Mouse (Mus musculus): ENCODE results near the gene Sspn. TPM values are rescaled to one million over a fixed set of nuclear protein-coding genes. Genes with fewer than 3 reads are reported as not detected.

The Sspn gene
- polyA plus RNA-seq, 1 experiment from 2014 or later: 4.5 TPM

DNA sequence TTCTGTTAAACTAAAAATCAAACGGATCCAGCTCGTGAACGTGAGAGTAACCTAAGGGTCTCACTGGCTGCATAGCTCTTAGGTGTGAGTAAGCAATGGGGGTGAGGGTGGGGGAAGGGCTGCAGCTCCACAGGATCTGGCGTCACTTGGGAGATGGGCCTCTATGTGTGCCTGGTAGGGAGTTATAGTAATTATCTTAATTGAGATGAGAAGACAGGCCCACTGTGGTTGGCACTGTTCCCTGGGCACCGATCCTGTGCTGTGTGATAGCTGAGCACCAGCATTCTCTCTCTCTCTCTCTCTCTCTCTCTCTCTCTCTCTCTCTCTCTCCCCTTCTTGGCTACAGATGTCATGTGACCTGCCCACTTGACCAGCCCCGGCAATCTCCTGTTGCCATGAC, 9.4 kb downstream of the Sspn start:
- Histone ChIP-seq H3K4me3 (no peak overlapping the region), H3K9me3 (no peaks in the 10 kb centered on the region), H3K36me3 (replicated peaks) (no peaks in the 10 kb centered on the region), H3K4me2 (no peak overlapping the region), H3K9ac (no peak overlapping the region), H3K27ac (no peak overlapping the region), H3K27me3 (replicated peaks) (no peaks in the 10 kb centered on the region), H3K4me1 (no peaks in the 10 kb centered on the region)
- no peak for ATAC-seq (replicated peaks)
- WGBS: 68% methylated on average over 6 of the region's 6 CpGs

DNA sequence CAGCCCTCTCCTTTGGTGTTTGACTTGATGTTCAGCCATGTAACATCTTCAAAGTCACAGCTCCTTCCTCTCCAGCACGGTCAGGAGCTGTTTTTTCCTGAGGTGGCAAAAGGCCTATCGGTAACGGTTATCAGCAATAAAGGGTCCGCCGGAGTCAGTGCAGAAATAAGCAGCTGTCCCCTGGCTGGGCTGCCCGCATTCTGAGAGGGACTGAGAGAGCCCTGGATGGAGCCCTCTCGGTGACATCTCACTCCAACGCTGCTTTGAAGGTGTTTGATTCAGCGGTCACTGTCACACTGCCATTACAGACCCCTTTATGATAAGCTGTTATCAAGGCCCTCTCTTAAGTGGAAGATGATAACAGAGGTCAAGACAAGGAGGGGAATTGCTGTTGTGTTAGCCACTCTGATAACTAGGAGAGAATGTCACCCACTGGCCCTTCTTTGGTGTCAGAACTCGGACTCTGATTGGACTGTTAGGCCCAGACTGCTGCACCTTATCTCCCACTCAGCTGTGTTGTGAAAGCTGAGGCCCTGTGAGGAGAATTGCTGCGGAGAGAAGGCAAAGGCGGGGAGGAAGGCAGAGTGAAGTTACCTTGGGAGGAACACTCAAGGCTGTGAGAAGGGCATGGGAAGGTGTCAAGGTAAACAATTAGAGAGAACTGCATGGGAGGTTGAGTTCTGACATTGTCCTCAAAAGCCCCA, 11.0 kb downstream of the Sspn start:
- no peak overlapping the region for H3K9ac ChIP-seq
- WGBS: 78% methylated on average over 12 of the region's 12 CpGs
- H3K27me3 ChIP-seq (replicated peaks): no peaks in the 10 kb centered on the region
- no peak for ATAC-seq (replicated peaks)
- H3K27ac ChIP-seq: no peak overlapping the region
- no peaks in the 10 kb centered on the region for H3K9me3 ChIP-seq
- no peaks in the 10 kb centered on the region for H3K36me3 ChIP-seq (replicated peaks)
- no peak overlapping the region for H3K4me2 ChIP-seq
- no peaks in the 10 kb centered on the region for H3K4me1 ChIP-seq
- no peak overlapping the region for H3K4me3 ChIP-seq

DNA sequence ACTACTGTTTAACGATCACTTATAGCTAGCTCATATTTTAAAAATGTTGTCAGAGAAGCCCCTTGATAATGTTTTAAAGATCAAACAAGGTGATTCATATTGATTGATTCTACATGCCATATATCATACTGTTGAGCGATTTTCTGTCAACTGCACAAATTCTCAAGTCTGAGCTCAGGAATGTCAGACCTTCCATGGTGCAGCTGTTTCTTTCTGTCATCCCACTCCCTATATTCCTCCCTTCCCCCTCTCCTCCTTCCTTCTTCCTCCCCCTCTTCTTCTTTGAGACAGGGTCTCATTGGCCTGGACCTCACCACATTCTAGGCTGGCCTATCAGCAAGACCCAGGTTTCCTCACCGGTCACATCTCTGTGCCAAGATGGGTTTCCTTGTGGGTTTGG, 12.0 kb downstream of the Sspn start:
- no peak for ATAC-seq (replicated peaks)
- Histone ChIP-seq H3K27me3 (replicated peaks) (no peaks in the 10 kb centered on the region), H3K9ac (no peak overlapping the region), H3K4me1 (no peaks in the 10 kb centered on the region), H3K9me3 (no peaks in the 10 kb centered on the region), H3K4me2 (no peak overlapping the region), H3K36me3 (replicated peaks) (no peaks in the 10 kb centered on the region), H3K27ac (no peak overlapping the region), H3K4me3 (no peak overlapping the region)
- 90% methylated on average over 3 of the region's 3 CpGs for WGBS

DNA sequence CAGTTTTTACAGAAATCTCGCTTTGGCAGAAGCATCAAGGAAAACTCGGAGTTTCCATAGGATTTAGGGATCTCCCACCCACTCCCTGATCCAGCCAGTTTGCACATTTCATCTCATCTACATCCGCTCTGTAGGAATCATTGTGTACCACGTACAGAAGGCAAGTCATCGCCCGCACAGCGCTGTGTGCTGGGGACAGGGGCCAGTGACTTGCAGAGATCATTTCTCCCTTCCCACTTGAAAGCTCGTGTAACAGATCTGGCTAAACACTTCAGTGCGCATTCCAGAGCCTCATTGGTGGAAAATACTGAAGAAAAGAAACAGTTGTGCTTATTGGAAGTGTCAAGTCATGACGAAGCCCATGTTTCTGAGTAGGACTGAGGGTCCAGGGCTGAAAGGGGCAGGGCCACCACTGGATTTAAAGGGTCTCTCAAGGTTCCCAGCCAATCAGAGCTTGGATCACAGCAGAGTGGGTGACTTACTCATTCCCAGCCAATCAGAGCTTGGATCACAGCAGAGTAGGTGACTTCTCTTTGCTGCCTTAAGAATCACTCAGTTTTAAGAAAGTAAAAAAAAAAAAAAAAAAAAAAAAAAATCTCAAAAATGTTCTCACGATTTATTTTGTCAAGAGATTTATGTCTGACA, 14.4 kb downstream of the Sspn start:
- Histone ChIP-seq H3K36me3 (replicated peaks) (no peaks in the 10 kb centered on the region), H3K4me1 (no peaks in the 10 kb centered on the region), H3K9me3 (no peaks in the 10 kb centered on the region), H3K4me2 (no peak overlapping the region), H3K27ac (no peak overlapping the region), H3K9ac (no peak overlapping the region), H3K4me3 (no peak overlapping the region), H3K27me3 (replicated peaks) (no peaks in the 10 kb centered on the region)
- no peak for ATAC-seq (replicated peaks)
- WGBS: 84% methylated on average over 11 of the region's 11 CpGs

DNA sequence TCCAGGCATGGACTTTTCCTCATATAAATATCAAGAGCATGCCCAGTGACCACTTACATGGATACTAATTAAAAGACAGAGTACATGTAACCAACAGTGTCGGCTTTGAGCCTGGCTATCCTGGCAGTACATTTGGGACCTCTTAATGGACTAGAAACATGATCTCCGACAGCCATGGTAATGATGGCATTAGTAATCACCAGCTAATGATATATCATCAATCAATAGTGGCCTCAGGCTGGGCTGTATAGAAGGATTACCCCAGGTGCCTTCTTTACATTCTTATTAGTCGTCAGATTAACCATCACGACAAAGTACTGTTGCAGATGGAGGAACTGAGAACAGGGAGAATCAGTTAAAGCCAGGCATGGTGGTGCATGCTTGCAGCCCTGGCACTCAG, 17.6 kb downstream of the Sspn start:
- H3K27me3 ChIP-seq (replicated peaks): no peaks in the 10 kb centered on the region
- ATAC-seq (replicated peaks): no peak
- 47% methylated on average over 4 of the region's 4 CpGs for WGBS
- H3K4me1 ChIP-seq: no peaks in the 10 kb centered on the region; the same call in 1 of the 2 replicates
- no peaks in the 10 kb centered on the region for H3K36me3 ChIP-seq (replicated peaks)
- no peak overlapping the region for H3K4me2 ChIP-seq
- no peak overlapping the region for H3K4me3 ChIP-seq
- no peak overlapping the region for H3K27ac ChIP-seq
- no peaks in the 10 kb centered on the region for H3K9me3 ChIP-seq
- H3K9ac ChIP-seq: no peak overlapping the region

DNA sequence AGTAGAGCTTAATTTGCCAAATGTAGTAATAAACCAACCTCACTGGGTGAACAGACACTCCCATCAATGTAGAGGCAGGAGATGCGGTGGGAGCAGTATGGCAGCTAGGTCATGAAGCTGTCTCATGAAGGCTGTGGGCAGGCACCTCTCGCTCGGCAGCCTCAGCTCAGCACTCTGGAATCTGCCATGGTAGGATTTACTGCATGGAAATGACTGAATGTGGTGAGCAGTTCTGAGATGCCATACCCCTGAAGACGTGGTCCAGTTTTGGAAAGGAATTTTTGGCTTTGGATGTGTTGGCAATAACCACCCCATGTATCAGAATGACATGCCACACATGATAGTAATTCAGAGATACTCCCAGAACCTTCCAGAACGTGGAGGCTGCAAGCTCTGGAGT, 19.2 kb downstream of the Sspn start:
- no peak for ATAC-seq (replicated peaks)
- Histone ChIP-seq H3K27ac (no peak overlapping the region), H3K36me3 (replicated peaks) (no peaks in the 10 kb centered on the region), H3K27me3 (replicated peaks) (no peaks in the 10 kb centered on the region), H3K4me3 (no peak overlapping the region), H3K4me2 (no peak overlapping the region), H3K9ac (no peak overlapping the region), H3K4me1 (no peaks in the 10 kb centered on the region; the same call in 1 of the 2 replicates), H3K9me3 (no peaks in the 10 kb centered on the region)
- WGBS: 90% methylated on average over 5 of the region's 5 CpGs

DNA sequence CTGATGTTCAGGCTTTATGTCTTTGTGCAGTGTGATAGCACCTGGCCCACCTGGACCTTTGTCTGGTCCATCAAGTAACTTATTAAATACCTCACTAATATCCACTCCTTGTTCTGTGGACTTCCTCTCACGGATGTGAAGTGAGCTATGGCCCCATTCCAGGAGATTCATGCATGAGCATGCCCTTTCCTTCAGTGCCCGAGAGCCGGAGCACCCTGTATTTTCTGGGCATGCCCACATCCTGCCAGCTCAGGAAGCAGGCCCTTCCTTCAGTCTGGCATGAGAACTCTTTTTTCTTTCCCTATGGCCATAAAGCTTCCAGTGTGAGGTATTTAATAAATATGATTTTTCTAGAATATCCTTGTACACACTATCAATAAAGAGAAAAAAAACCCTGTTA, 21.2 kb downstream of the Sspn start:
- no peak for ATAC-seq (replicated peaks)
- Histone ChIP-seq H3K4me3 (no peak overlapping the region), H3K27ac (no peak overlapping the region), H3K9ac (no peak overlapping the region), H3K9me3 (no peaks in the 10 kb centered on the region), H3K4me2 (no peak overlapping the region), H3K4me1 (no peaks in the 10 kb centered on the region; the same call in 1 of the 2 replicates), H3K27me3 (replicated peaks) (no peaks in the 10 kb centered on the region), H3K36me3 (replicated peaks) (no peaks in the 10 kb centered on the region)
- WGBS: 83% methylated on average over 3 of the region's 3 CpGs

DNA sequence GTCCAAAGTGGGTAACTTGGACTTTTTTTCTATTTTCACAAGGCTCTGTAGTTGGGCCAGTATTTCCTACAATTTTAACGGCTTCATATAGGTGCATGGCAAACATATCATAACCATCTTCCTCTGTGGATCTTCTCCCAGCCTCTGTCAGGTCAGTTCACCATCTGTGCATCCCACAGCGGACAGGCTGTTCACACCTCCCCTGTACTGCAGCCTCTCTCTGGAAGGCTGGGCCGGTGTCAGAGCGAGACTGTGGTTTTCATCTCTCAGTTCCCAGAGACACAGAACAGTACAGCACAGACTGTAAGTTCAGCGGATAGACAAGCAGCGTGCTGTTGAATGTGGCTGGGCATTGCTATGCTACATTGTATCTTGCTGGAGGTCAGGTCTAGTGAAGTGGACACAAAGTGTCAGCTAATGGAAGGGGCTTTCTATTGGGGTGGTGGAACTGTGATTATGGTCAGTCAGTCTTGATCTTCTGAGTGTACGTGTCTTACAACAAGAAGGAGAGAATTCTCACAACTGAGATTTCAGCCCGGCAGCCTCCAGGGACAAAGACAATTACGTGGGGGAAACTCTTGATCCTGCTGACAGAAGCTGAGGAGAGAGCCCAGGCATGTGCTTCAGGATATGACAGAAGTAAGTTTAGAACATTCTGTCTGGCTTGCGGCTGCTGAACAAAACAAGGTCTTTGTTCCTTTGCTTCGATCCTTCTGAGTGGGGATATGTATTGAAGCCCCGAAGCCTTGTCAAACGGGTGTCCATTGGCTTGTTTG, 21.9 kb downstream of the Sspn start:
- H3K36me3 ChIP-seq (replicated peaks): no peaks in the 10 kb centered on the region
- H3K4me2 ChIP-seq: no peak overlapping the region
- H3K9ac ChIP-seq: no peak overlapping the region
- no peaks in the 10 kb centered on the region for H3K9me3 ChIP-seq
- H3K27me3 ChIP-seq (replicated peaks): no peaks in the 10 kb centered on the region
- no peak; the same call in 1 of the 2 replicates for ATAC-seq (replicated peaks)
- H3K4me3 ChIP-seq: no peak overlapping the region
- H3K4me1 ChIP-seq: no peaks in the 10 kb centered on the region; the same call in 1 of the 2 replicates
- WGBS: 54% methylated on average over 13 of the region's 13 CpGs
- H3K27ac ChIP-seq: no peak overlapping the region

DNA sequence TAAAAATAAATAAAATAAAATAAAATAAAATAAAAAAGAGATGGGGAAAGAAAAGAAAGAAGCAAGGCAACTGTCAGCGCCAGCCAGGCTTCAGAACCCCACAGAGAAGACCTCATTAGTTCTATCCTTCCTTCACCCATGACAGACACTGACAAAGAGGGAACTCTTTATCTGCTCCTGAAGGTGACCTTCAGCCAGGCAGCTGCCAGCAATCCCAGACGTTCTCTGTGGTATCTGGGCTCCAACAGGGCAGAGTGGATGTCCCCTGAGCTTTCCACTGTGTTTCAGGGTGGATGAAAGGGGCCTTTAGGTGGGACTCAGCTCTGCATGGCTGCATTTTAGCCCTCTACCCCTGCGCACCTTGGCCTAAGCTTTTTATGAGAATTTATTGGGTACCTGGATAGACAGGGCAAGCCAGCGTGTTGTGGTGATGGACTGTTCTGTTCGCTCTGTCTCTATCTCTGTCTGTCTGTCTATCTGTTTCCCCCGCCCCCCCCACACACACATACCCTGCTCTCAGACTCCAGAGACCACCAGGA, 26.1 kb downstream of the Sspn start:
- no peaks in the 10 kb centered on the region for H3K9me3 ChIP-seq
- no peak overlapping the region for H3K4me3 ChIP-seq
- H3K27me3 ChIP-seq (replicated peaks): no peaks in the 10 kb centered on the region
- no peak overlapping the region for H3K4me2 ChIP-seq
- no peaks in the 10 kb centered on the region; the same call in 1 of the 2 replicates for H3K4me1 ChIP-seq
- ATAC-seq (replicated peaks): no peak
- H3K27ac ChIP-seq: no peak overlapping the region
- 74% methylated on average over 6 of the region's 6 CpGs for WGBS
- no peaks in the 10 kb centered on the region for H3K36me3 ChIP-seq (replicated peaks)
- H3K9ac ChIP-seq: no peak overlapping the region

DNA sequence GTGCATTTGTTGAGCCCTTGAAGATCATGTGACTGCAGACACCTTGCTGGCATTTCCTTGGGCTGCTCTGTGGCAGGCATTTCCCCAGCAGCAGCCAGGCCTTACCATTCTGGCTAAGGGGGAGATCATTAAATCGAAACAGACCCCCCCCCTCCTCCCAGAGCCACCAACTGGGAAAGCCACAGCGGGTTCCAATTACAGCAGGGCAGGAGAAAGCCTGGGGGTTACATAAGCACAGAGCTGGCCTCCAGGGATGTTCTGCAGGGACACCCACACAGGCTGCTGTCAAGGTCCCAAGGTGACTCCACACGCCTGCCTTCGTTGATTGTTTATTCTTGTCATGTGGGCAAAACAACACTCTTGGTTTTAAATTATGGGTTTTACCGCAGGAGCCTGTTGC, 26.6 kb downstream of the Sspn start:
- no peak for ATAC-seq (replicated peaks)
- no peak overlapping the region for H3K27ac ChIP-seq
- no peaks in the 10 kb centered on the region for H3K9me3 ChIP-seq
- WGBS: 41% methylated on average over 5 of the region's 5 CpGs
- no peak overlapping the region for H3K9ac ChIP-seq
- H3K36me3 ChIP-seq (replicated peaks): no peaks in the 10 kb centered on the region
- H3K4me3 ChIP-seq: no peak overlapping the region
- no peaks in the 10 kb centered on the region; the same call in 1 of the 2 replicates for H3K4me1 ChIP-seq
- H3K27me3 ChIP-seq (replicated peaks): no peaks in the 10 kb centered on the region
- H3K4me2 ChIP-seq: no peak overlapping the region

DNA sequence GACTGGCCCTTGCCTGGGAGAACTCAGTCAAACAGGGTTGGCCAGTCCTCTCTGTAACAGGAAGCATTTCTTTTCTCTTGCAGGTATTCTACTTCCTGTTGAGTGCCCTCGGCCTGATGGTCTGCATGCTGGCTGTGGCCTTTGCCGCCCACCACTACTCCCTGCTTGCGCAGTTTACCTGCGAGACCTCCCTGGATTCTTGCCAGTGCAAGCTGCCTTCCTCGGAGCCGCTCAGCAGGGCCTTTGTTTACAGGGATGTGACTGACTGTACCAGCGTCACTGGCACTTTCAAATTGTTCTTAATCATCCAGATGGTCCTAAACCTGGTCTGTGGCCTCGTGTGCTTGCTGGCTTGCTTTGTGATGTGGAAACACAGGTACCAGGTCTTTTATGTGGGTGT, 29.6 kb downstream of the Sspn start:
- Histone ChIP-seq H3K4me3 (no peak overlapping the region), H3K27ac (no peak overlapping the region), H3K36me3 (replicated peaks) (no peaks in the 10 kb centered on the region), H3K9me3 (no peaks in the 10 kb centered on the region), H3K9ac (no peak overlapping the region), H3K4me2 (no peak overlapping the region), H3K4me1 (no peaks in the 10 kb centered on the region), H3K27me3 (replicated peaks) (no peaks in the 10 kb centered on the region)
- ATAC-seq (replicated peaks): no peak
- 64% methylated on average over 8 of the region's 8 CpGs for WGBS

DNA sequence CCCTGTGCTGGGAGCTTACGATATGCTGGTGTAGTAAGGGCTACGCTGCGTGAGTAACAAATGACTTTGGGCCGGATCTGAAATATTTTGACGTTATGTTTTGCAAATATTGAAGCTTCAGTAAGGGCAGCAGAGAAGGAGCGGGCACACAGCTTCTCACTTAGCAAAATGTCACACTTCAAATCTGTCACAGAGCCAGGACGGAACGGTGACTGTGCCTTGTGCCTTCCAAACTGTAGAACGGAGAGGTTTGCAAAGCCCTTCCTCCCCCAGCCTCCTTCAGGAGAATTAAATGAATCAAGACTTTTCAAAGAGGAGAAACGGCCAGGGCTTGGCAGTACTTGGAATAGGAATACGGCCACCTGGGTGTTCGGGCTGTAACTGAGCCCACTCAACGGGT, 32.5 kb downstream of the Sspn start:
- 85% methylated on average over 13 of the region's 13 CpGs for WGBS
- Histone ChIP-seq H3K36me3 (replicated peaks) (no peaks in the 10 kb centered on the region), H3K4me1 (0 out of 2 replicates have a peak, but pooled peaks cover 4% of the 10 kb centered on the region), H3K4me2 (no peak overlapping the region), H3K9me3 (no peaks in the 10 kb centered on the region), H3K9ac (no peak overlapping the region), H3K27ac (no peak overlapping the region), H3K4me3 (no peak overlapping the region), H3K27me3 (replicated peaks) (no peaks in the 10 kb centered on the region)
- no peak for ATAC-seq (replicated peaks)
